Mouse (Mus musculus) CH12.LX (cell line): ENCODE results near the gene Cd7.
A peak's percentile ranks its signal among the peaks of the same experiment; 100 is the strongest.

Experiments used
- BHLHE40 ChIP-seq: IDR thresholded peaks from 2 replicates; pipeline ENCODE4 v1.6.1; 2011; ENCODE audit warnings: mild to moderate bottlenecking, low read depth, low read length, improper control_type of control experiment
- CHD1 ChIP-seq: IDR thresholded peaks from 2 replicates; pipeline ENCODE4 v1.6.1; 2012; ENCODE audit warnings: low read depth, low read length, improper control_type of control experiment, inconsistent platforms
- CTCF ChIP-seq, 2 experiments: IDR thresholded peaks in 1 of 2; conservative IDR thresholded peaks in 1 of 2; 2 replicates each; pipeline ENCODE4 v1.5.1; 2011 to 2012; ENCODE audit warnings: low read depth in 2 of 2, low read length in 2 of 2, improper control_type of control experiment in 1 of 2, inconsistent platforms in 1 of 2, mild to moderate bottlenecking in 1 of 2, moderate library complexity in 1 of 2
- E2F4 ChIP-seq: IDR thresholded peaks from 2 replicates; pipeline ENCODE4 v1.6.1; 2011; ENCODE audit warnings: low read depth, low read length, improper control_type of control experiment; ENCODE audit not compliant: insufficient replicate concordance
- ELF1 ChIP-seq: IDR thresholded peaks from 2 replicates; pipeline ENCODE4 v1.6.1; 2014; ENCODE audit warnings: low read depth, mild to moderate bottlenecking, inconsistent platforms, low read length, improper control_type of control experiment
- ETS1 ChIP-seq: conservative IDR thresholded peaks from 2 replicates; pipeline ENCODE4 v1.6.1; 2012; ENCODE audit warnings: low read depth, mild to moderate bottlenecking, inconsistent platforms, low read length, improper control_type of control experiment, moderate library complexity
- MAFK ChIP-seq: IDR thresholded peaks from 2 replicates; pipeline ENCODE4 v1.6.1; 2011; ENCODE audit warnings: low read length, improper control_type of control experiment; ENCODE audit not compliant: insufficient replicate concordance
- MXI1 ChIP-seq: IDR thresholded peaks from 2 replicates; pipeline ENCODE4 v1.6.1; 2011; ENCODE audit warnings: mild to moderate bottlenecking, low read depth, low read length, improper control_type of control experiment
- POLR2A ChIP-seq: IDR thresholded peaks from 2 replicates; pipeline ENCODE4 v1.6.1; 2011; ENCODE audit warnings: low read depth, mild to moderate bottlenecking, improper control_type of control experiment, low read length
- SIN3A ChIP-seq: IDR thresholded peaks from 2 replicates; pipeline ENCODE4 v1.6.1; 2012; ENCODE audit warnings: low read length, improper control_type of control experiment, inconsistent platforms
- SMC3 ChIP-seq: IDR thresholded peaks from 2 replicates; pipeline ENCODE4 v1.6.1; 2011; ENCODE audit warnings: low read depth, low read length, improper control_type of control experiment
- UBTF ChIP-seq: IDR thresholded peaks from 2 replicates; pipeline ENCODE4 v1.6.1; 2012; ENCODE audit warnings: low read depth, mild to moderate bottlenecking, inconsistent platforms, low read length, improper control_type of control experiment, moderate library complexity

DNA sequence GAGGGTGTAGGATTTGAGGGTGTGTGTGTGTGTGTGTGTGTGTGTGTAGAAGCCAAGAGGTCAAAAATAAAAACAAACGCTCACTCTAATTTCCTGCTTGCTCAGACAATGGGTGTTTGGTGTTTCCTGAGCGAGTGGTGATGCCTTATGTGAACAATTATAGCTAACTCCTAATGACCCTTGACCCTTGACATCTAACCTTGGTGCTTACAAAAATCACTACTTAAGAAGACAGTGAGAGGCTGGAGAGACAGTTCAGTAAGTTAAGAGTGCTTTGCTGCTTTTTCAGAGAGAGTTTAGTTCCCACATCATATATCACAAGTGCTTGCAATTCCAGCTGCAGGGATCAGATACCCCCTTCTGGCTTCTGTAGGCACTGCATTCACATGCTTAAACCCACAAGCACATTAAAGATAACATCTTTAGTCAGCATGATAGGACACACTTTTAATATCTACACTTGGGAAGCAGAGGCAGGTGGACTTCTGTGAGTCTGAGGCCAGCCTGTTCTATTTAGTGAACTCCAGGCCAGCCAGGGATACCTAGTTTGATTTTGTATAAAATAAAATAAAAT is 8.7 kb upstream of the Cd7 start:
- TF ChIP-seq E2F4 (no peak), CHD1 (no peak), CTCF (conservative IDR thresholded peaks at IDR 0.05 in 1 of 2, IDR thresholded peaks at IDR 0.05 in 1 of 2; ENCODE audit: low read depth in 2 of 2, low read length in 2 of 2) (peak; percentile 70 to 73), MXI1 (no peak), SIN3A (no peak), MAFK (no peak), POLR2A (no peak), BHLHE40 (no peak), SMC3 (peak; percentile 55), ETS1 (no peak), UBTF (no peak), ELF1 (no peak)
